Mouse (Mus musculus) hematopoietic stem cell, adult 5-6 weeks (primary cell): ENCODE data around the gene 0610010K14Rik. TPM values are rescaled to one million over a fixed set of nuclear protein-coding genes. Genes with fewer than 3 reads are reported as not detected.

Experiments used
- ATAC-seq, 2 experiments: fragments of 125-278 bp in 1 of 2; replicated peaks in 1 of 2; 2 replicates each; pipeline ENCODE4 v1.8.0; 2016 to 2017; ENCODE audit warnings: inconsistent platforms in 2 of 2, mild to moderate bottlenecking in 2 of 2, moderate number of reproducible peaks in 2 of 2, low read depth in 1 of 2, moderate TSS enrichment in 1 of 2; ENCODE audit not compliant: low FRiP score in 2 of 2, poor library complexity in 2 of 2, severe bottlenecking in 2 of 2, insufficient read depth in 1 of 2, low TSS enrichment in 1 of 2
- total RNA-seq: library from RNA; stranded (forward); fragments of 172-1452, 232-1000 nt; gene quantifications from 2 replicates; pipeline ENCODE4 v1.2.3, GENCODE M21; 2017

The 0610010K14Rik gene
- total RNA-seq, 1 experiment from 2014 or later: 19.7 TPM

GRCm38 (mm10) chr11:70239541-70240279 lies 2.0 kb upstream of the 0610010K14Rik start, which contains the start of the genes Gm21988 and Rnasek:
Gene Gm21988 (minus strand): TSS chr11:70239830.
Gene Rnasek (minus strand): TSS chr11:70239842.
- ATAC-seq: peak; percentile 34 to 51; a peak in 3 of 4 replicates

DNA sequence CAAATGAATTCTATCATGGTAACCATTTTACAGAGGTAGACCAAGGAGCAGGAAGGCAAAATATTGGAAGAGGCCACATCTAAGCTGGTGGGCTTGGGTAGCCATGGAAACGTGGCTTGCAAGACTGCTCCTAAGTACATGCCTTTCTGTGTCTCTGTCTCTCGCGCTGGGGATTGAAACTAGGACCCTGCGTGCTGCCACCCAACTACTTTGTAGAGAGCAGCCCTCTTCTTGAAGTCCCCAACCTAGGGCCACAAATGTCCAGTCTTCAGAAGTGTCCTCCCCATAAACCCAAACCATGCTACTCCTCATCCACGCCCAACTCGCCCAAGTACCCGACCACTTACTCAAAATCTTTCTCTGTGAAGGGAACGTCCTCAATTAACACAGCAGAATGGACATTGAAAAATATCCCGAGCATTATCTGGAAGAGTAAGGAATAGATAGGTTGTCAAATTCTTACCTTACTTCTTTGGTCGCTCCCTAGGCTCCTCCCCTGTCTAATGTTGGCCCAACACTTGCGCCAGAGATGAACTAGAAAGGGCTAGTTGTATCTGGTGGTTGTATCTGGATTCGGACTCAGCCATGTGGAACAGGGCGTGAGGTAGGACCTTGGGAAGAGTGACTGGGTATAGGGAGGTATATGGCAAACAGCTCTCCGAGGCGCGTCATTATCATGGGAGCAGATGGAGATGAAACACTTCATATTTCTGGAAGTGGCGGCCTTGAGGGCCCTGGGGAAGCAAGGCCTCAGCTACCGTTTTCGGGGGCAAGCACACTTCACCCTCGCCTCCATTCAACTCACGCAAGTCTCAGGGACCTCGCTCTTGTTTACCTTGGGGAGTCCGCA lies 1.1 kb upstream of the 0610010K14Rik start:
- no peak for ATAC-seq

GRCm38 (mm10) chr11:70236717-70237116 lies 997 bp downstream of the 0610010K14Rik start:
- no peak for ATAC-seq

DNA sequence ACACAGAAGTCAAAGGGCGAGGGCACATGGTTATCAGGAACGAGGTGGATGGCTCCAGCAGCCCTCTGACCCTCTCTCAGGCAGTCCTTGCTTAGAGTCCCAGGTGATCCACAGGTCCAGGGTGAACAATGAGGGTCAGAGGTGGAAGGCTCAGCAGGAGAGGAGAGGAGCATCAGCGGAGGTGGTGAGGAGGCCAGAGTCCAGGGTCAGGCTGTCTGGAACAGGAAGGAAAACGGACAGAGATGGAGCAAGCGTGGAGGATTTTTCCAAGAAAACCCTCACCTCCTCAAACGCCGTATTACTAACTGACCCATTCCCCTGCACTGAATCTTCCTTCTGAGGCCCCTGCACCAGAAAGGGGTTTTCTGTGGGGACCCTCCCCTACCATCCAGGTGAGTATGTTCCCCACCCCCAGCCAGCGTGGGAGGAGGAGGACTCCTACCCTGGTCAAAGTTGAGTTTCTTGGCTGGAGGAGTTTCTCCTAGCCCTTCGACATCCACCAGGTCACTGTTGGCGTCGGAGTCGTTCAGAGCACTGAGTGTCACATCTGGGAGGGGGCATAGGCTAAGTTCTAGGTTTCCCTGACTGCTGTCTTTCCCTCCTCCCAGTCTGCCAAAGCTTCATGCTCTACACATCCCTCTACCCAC lies 2.3 kb downstream of the 0610010K14Rik start:
- ATAC-seq: no peak

GRCm38 (mm10) chr11:70234497-70234896 lies 3.2 kb downstream of the 0610010K14Rik start:
- ATAC-seq: no peak

- ATAC-seq: no peak
These were observed 3.7 kb downstream of the 0610010K14Rik start for GRCm38 (mm10) chr11:70234037-70234436.

- no peak for ATAC-seq
These were observed 4.7 kb downstream of the 0610010K14Rik start for GRCm38 (mm10) chr11:70233016-70233415.

DNA sequence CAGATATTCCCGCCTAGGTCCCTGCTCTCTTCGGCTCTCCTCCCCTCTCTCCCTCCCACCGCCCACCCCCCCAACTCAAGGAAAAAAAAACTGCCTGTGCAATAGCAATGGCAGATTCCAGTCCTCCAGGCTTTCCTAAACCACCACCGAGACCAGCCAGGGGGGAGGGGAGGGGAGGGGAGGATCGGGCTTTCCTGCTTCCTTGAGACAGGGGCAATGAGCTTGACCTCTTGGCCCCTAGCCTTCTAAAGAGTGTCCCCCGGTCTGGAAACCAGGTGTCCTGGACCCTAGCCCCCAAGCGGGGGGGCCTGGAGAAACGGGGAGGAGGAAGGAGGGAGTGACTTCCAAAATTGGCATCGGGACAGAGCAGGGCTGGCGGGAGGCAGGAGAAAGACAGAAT lies 5.2 kb downstream of the 0610010K14Rik start:
- no peak for ATAC-seq

- peak; percentile 79 to 83 for ATAC-seq
These were observed 7.4 kb downstream of the 0610010K14Rik start for GRCm38 (mm10) chr11:70230239-70230727.

DNA sequence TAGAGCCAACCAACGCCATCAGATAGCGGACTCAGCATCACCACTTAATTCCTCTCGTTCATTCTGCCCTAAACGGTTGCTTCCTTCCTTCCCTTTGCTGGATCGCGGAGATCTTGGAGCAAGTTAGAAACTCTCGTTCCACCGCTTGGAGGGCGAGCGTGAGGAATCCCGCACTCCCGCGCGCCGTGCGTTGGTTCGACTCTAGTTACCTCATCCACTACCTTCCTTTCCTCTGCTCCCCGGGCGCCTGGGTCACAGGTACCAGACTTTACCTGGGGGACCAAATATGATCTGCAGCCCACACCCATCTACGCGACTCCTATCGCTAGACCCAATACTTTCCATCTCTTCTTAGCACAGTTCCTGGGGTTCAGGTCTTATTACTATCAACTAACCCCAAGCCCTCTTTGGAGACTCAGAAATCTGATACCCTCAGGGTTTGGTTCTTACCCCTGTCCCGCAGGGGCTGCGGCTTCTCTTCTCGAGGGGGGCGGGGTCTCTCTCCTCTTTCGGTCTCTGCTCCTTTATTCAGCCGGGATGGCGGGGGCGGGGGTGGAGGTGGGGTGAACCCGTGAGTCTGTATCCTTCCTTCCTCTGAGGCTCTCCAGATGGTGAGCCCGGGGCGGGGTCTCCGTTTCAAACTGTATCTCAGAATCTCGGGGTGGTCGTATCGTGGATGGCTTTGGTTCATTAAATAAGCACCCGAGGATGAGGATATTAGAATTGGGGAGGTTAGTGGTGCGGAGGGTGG lies 8.3 kb downstream of the 0610010K14Rik start, which contains the start of gene Bcl6b:
TSS of gene Bcl6b (minus strand) at position 539 of the 751 bp plus-strand sequence.
- ATAC-seq: no peak

DNA sequence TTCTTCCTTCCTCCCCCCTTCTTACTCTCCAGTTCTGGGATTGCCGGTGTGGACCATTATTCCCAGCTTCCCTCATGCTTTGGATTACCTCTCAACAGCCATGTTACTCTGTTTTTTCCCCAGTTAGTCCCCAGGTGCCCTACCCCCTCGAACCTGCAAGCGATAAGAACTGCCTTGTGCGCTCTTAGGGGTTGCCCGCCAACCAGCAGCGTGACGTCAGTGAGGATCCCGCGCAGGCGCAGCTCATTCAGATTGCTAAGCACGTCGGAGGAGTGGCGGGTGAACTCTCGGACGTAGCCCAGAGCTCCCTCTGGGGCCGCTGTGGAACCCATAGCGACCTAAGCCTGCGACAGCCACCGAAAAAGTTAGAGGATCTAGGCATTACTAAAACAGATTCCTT lies 8.9 kb downstream of the 0610010K14Rik start:
- ATAC-seq: peak; percentile 46 to 63

DNA sequence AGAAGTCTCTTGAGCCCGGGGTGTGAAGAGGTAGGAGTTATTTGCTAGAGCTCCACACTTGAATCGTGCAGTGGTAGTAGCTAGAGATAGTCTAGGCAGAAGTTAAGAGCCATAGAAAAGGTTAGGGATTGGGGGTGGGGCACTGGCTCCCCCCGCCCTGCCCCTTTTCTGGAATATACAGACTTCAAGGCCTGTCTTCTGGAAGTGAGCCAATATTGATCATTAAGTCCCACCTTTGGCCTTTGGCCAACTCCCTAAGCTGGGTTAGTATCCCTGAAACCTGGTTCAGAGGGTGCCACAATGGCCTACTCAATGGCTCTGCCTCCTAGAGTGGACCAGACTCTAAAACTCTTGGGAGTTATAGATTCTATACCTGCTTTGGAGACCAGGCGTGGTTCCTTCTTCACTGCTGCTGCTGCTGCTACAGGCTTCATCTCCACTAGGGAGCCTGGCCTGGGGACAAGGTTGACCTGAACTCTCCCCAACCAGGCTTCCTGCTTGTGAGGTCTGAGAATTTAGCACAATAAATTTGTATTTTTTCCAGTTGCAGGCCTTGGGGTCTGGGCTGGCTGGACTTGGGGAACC lies 10.0 kb downstream of the 0610010K14Rik start:
- no peak for ATAC-seq

- ATAC-seq: no peak
These were observed 10.6 kb downstream of the 0610010K14Rik start for GRCm38 (mm10) chr11:70227126-70227525.

DNA sequence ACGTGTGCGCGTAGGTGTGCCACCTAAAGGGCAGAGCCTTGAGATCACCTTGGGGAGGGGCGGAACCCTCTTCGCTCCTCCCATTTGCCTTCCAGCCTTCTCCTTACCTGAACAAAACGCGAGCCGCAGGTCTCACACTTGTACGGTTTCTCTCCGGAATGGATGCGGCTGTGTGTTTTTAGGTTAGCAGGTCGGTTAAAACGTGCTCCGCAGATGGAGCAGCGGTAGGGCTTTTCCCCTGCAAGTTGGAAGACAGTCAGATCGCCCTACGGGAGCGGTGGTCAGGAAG lies 11.2 kb downstream of the 0610010K14Rik start:
- ATAC-seq: no peak

- ATAC-seq: no peak
These were observed 11.7 kb downstream of the 0610010K14Rik start for GRCm38 (mm10) chr11:70225798-70226601.

DNA sequence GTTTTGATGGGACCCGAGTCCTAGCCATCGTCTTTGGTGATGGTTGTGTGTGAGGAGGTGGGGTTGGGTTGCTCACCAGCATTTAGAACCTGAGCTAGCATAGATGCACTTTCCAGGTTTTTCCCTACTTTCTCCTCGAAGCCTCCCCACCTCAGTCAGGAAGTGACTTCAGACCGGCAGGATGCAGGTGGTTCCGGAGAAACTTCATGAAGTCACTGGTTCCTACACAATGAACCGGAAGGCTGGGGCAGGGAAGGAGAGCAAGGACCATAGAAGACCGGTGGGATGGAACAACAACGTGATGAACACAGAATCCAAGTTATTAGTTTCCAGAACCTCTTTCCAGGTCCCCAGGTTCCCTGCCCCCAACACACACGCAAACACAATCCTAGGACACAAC lies 14.0 kb downstream of the 0610010K14Rik start:
- 0 out of 4 replicates have a peak, but pooled peaks of 1 of the 2 experiments have one; percentile 15 for ATAC-seq
